Mouse (Mus musculus): Measurements from ENCODE around the gene Higd2a.

GRCm38 (mm10) chr13:54609301-54609700, 19.3 kb downstream of the Higd2a start:
- TF ChIP-seq CTCF (IDR thresholded peaks at IDR 0.05), result no peak
- TF ChIP-seq EP300 (IDR thresholded peaks at IDR 0.05), result no peak

Measured in lung, postnatal 0 days (tissue).